Mouse (Mus musculus) layer of hippocampus, adult 9-11 months (tissue): ENCODE measurements around the gene Dlgap4.

Source experiments
- DNase-seq: peaks from one replicate; pipeline ENCODE4 v3.0.0; 2022

Dlgap4 gene

DNA sequence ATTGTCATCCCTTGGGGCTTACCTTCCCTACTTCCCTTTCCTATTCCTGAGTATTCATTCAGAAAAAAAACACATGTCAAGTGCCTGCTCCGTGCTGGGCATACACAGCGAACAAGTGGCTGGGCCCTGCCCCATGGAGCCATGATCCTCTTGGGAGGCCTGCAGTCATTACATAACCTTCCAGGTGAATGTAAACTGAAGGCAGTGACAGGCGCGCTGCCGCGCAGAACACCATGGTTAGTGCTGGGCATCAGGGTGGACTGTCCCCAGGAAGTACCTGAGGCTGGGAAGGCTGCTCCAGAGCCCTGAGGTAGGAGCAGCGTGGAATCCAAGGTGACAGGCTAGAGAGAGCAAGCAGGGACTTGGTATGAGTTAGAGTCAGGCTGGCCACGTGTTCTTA, 7.4 kb downstream of the Dlgap4 start:
- no peak for DNase-seq

DNA sequence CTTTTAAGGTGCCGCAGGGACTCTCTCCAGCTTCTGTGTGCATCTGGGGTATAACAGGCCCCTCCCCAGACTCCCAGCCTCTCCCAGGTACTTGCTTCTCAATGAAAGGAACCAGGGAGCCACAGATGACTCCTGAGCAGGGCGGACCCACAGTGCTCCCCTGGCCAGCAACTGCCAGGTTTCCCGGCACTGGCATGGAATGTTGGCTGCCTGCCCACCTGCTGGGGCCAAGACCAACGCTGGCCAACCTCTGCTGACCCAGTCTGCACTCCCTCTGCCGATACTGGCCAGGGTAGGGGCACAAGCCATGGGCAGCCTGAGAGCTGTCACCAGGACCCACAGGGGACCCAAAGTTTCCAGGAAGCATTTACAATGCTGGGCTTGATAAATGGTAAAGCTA, 7.9 kb downstream of the Dlgap4 start:
- no peak for DNase-seq

DNA sequence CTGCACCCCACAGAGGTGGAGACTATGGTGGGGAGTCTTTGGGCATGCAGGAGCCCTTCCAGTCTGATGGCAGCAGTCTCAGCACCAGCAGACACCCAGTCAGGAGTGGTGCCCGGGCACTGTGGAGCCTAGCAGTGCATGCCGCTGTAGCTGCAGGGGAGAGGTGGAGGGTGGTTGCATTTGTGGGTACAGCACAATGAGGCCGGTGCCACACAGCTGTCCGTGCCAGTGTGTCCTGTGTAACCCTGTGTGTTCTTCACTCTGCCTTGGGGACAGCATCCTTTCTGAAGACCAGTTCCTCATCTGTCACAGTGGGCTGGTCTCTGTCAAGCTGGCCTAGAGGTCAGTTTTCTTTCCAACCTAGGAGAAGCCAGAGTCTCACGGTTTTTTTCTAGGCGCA, 8.7 kb downstream of the Dlgap4 start:
- no peak for DNase-seq

DNA sequence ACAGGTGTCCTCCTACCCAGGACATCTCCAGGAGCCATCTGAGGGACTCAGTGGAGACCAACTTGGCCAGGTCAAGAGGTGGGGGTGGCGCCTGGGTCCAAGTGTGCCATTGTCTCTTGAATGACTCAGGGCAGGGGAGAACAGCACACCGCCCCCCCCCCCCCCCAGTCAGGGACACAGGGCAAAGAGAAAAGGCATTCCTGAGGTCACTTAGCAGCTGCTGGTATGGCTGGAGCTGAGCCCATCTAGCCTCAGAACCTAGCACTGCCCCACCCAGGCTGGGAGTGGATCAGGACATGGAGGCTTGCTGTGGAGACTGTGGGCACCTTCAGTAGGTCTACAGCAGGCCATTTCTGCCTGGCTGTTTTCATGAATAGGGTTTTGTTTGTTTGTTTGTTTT, 9.7 kb downstream of the Dlgap4 start:
- DNase-seq: no peak

DNA sequence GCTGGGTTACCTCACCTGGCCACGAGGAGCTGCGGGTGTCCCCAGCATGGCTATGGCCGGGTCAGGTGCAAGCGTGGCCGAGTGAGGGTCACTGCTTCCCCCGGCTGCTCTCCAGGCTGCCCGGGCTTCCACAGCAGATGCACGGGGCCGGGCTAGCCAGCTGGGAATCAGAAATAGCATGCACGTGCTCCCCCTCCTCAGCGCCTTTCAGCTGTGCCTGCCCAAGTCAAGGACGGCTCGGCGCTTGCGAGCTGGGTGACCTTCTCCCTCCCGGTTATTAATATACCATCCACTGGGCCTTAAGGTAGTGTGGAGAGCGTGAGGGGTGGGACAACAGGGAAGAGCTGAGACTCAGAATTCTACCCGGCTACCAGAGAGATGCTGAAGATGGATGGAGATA, 11.8 kb downstream of the Dlgap4 start:
- DNase-seq: no peak

DNA sequence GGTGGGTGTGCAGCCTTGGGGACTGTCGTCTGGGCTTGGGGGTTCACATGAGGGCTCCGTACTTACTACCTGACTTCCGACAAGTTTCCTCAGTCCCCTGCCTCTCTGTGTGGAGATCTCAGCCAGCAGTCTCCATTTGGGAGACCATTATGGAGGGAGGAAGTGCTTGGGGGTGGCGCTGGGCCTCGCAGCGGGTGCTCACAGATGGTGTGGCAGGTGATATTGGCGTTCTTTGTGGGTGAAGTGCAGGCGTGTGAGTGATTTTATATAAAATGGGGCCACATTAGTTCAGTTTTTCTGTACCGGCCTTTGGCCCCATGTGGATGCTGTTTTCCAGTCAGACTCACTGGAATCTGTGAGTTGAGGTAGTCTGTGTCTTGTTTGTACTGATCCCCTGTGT, 12.6 kb downstream of the Dlgap4 start:
- DNase-seq: no peak

DNA sequence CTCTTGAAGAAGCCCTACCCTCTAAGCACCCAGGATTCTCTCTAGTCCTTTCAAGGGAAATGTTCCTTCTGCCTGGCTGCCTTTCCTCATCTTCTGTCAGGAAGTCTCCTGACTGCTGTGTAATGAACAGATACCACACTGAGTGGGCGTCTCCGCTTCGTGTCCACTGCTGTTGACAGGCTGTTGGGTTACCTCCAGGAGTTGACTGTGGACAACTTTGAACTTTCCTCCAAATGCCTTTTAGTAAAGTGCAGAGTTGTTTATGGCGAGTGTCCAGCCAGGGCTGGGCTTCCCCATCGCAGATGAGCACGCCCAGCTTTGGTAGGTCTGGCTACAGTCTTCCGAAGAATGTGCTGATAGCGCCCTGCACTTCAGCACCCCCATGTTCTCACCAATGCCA, 13.0 kb downstream of the Dlgap4 start:
- no peak for DNase-seq

DNA sequence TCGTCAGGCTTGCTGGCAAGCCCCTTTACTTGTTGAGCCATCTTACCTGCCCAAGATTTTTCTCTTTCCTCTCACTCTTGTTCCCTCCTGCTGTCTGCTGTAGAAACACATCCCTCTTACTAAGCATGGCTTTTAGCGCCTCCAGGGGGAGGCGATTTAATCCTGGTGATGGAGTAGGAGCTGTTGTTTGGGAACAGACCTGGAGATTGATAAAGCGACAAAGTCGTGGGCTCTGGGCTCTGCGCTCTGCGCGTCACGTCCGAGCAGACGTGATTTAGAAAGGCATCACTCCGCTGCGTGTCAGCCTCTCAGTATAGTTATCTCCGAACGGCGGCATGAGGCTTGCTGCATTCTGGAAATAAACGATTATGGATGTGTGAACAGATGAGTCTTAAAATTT, 14.4 kb downstream of the Dlgap4 start:
- no peak for DNase-seq

DNA sequence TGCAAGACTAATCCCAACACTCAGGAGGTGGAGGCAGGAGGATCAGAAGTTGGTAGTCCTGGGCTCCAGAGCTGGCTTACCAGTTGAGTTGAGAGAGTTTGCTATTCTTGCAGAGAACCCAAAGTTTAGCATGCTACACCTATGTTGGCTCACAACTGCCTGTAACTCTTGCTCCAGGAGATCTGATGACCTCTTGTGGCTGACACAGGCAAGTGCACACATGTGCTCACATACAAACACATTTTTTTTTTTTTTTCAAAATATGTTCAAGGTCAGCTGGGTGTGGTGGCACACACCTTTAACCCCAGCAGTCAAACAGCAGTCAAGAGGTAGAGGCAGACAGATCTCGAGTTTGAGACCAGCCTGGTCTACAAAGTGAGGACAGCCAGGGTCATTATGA, 16.8 kb downstream of the Dlgap4 start:
- DNase-seq: no peak

DNA sequence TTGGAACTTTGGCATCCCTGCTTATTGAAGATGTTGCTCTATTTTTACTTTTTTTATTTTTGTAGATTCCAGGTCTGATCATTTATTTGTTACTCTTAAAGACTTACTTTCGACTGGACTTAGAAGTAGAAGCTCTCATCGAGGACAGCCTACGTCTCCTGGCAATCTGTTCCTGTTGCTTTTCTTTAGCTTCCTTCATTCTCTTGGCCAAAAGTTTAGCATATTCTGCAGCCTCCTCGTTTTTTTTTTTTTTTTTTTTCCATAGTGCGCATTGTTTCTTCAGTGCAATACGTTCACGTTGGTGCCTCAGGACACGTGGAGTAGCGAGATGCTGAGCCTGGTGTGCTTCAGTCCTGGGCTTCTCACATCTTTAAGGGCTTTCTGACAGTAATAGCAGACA, 19.2 kb downstream of the Dlgap4 start:
- DNase-seq: no peak

DNA sequence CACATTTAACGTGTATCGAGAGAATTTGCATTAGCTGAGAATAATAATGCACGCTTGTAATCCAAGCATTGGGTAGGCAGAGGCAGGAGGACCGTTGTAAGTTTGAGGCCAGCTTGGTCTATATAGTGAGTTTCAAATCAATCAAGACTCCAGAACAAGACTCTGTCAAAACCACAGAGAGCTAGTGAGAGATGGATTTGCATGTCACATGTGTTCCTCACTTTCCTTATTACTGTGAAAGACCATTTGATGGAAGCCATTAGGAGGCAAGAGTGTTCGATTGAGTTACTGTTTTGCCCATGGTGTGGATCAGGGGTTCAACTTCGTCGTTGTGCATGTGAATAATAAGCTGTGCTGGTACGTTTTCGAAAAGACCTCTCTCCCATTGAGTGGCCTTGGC, 21.6 kb downstream of the Dlgap4 start:
- DNase-seq: no peak

DNA sequence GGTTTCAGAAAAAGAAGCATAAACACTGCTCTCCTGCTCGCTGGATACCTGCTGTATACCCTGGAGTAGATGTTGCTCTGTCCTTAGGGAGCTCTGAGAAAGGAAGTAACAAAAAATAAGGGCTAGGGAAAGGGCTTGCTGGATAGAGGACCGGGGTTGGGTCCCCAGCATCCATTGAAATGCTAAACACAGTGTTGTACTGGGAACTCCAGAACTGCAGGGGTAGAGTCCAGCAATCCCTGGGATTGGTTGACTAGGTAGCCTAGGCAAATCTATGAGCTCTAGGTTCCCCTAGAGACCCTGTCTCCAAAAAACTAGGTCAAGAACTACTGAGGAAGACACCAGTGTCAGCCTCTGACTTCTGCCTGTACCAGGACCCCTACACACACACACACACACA, 27.6 kb downstream of the Dlgap4 start:
- DNase-seq: no peak

DNA sequence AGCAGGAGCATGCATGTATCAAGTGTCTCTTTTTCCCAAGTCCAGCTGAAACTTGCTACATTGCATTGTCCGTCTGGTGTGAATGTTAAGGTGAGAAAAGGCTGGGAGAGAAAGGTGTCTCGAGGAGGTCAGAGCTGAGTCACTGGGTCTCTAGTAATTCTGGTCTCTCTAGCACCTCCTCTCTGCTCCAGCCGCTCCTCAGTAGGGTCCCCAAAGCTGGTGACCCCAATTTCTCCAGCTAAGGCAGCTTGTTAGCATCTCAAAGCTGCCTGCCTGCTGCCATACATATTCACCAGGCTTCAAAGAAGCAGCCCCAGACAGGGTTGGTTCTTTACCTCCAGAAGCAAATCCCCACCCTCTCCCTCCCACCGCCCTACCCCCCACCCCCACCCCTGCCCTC, 29.4 kb downstream of the Dlgap4 start:
- DNase-seq: no peak

DNA sequence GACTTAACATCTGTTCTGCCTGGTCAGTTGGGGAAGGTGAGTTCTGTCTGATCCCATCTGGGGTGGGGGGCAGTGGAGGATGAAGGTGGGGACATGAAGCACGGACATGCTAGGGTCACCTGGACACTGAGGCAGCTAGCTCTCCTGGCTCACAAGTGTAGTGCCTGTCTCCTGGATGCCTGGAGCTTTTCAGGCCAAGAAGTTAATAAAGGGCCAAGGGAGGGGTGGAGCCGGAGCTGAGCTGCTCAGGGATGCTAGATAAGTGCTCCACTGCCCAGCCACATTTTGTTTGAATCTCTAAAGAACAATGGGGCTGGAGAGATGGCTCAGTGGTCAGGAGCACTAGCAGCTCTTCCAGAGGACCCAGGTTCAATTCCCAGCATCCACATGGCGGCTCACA, 29.9 kb downstream of the Dlgap4 start:
- no peak for DNase-seq

DNA sequence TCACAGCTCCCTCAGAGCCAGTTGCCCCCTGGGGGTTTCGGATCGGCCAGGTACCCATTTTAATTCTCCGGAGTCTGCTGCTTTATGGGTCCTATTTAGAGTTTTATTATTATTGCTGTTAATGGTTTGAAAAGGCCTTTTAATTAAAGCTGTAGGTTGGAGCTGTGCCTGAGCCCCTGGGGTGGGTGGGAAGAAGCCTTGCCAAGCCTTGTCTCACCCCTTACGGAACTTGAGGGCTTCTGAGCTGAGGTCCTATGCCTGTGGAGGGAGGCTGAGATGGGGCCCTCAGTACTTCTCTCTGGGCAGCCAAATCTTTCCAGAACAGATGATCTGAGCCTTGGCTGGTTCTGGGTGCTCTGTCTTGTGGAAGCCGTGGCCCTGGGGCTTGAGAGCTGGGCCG, 31.6 kb downstream of the Dlgap4 start:
- no peak for DNase-seq

DNA sequence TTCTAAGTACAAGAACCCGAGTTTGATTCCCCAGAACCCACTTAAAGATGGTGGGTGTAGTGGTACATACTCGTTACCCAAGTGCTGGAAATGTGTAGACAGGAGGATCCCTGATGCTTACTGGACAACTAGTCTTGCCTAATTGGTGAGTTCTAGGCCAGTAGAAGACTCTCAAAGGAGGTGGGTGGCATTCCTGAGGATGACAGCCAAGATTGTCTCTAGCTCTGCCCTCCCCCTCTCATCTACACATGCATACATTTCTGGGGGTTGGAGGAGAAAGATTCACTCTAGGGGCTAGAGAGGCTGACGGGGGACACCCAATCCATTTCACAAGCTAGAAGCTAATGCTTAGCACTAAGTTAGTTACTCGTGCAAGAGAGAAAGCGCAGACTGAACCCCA, 33.4 kb downstream of the Dlgap4 start:
- peak; percentile 1 for DNase-seq

DNA sequence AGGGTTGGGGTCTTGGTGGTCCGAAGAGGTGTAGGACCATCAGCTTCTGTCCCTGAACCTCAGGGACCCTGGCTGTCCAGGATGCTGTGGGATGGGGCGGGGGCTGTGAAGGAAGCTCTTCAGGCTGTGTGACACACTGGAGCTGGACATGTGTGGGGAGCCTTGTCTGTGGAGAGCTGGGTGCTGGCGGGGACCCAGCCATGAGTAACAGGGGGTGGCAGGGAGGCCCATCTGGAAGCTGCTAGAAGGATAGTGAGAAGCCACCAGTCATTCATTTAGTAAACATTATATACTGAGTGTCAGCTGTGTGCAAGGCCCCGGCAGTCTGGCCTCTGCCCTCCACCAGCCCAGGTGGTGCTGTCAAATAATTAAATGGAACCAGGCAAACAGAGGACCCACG, 34.5 kb downstream of the Dlgap4 start:
- peak; percentile 70 for DNase-seq

DNA sequence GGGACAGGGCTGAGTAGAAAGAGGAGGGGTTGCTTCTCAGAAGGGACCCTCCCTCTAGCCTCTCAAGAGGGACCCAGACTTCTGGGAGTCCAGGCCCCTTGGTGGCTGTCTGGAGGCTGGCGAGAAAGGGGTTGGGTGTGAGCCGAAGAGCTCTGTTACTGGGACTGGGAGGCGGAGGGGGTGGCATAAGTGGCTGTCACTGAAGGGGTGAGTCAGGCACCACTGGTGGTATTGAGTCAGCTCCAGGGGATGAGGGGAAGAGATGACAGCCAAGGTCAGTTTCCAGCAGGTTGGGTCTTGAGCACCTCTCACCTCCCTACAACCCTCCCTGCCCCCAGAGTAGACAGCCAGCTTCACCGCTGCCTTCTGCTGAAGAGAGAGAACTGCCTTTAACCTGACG, 35.9 kb downstream of the Dlgap4 start:
- DNase-seq: peak; percentile 7

DNA sequence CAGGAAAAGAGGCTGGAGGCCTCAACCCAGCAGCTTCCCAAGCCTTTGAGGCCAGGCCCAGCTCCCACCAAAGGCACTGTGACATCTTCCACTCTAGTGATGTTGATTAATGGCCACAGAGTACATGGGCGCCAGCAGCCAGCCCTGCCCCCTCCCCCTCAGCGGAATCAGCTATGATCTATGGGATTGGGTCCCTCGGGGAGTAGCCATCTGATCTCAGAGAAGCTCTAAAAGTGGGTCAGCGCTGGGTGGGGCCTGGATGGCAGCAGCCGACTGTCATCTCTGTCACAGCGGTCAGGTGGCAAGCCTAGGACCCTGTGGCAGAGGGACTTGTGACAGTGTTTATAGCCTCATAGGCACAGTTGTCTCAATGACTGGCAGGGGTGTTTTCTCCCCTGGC, 37.5 kb downstream of the Dlgap4 start:
- no peak for DNase-seq

DNA sequence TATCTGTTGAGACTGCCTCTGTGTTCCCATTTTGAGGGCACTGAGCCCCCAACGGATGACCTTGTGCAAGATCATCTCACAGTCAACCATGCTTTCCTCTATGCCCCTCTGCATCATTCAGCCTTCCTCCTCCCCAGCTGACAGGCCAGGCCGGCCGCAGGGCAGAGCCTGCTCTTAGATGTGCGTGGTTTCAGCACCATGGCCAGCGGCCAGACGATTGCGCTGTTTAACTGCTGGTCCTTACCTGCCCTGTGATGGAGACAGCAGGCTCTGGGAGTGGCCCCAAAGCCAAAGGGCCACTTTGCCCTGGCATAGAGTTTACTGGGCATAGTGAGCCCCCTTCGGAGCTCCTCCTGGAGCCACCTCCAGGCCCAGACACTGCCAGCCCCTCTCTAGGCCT, 39.3 kb downstream of the Dlgap4 start:
- no peak for DNase-seq

DNA sequence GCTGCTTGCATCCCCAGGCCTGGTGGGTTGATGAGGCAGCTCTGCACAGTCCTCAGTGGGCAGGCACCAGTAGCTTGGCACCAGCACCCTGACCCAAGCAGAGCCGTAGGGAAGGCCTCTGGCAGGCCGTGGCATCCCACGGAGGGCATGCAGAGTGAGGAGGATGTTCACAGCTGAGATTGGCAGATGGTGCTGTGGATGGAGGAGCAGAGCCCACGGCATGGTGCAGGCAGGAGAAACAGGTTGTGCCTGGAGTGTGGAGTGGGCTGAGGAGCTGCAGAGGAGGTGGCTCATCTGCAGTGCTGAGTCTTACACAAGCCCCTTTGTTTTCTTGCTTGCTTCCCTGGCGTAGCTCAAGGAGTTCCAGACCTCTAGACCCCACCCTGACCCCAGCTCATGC, 40.6 kb downstream of the Dlgap4 start:
- DNase-seq: peak; percentile 44

DNA sequence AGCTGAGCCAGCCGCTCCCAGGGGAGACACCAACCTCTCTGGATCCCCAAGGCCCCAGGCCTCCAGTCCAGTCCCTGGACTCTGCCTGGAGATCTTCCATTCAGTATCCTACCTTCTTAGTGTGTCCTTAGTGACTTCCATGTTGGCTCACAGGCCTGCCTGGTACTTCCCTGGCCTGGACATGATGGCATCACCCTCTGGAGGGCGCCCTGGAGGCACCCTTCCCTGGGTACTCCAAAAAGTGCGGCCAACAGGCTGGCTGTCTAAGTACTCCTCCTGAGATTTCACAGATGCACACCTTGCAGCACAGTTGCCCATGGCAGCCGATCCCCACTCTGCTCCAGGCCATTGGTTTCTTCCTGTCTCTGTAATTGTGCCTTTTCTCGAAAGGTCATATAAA, 42.1 kb downstream of the Dlgap4 start:
- DNase-seq: peak; percentile 3

DNA sequence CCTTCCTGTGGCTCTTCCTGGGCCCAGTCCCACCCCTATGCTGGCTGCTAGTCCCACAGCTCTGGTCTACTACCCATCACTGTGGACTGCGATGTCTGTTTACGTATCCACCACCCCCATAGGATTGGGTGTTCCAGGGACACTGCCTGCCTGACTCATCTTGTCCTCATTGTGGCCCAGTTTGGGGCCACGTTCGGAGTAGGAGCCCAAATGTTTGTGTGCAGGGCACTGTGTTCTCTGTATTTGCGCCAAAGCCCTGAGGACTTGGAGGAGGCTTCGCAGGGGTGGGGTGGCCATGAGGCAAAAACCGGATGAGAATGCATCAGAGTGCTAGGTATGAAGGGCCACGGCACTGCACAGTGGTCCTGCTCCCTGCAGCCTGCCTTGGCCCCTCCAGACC, 44.0 kb downstream of the Dlgap4 start:
- no peak for DNase-seq

DNA sequence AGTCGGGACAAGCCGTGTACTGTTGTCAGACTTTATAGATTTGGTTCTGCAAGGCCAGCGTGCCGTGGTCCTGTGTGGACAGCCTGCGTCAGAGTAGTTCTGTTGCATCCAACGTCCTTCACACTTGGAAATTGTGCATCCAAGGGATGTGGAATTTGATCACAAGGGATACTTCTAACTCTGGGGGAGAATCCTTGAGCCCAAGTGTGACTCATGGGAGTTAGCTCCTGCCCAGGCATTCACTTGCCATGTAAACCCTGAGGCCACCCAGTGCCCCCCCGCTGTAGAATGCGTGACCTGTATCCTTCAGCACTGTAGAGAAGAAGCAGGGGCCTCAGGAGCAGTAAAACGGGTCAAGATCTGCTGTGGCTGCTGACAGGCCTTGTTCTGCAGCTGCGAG, 44.7 kb downstream of the Dlgap4 start:
- DNase-seq: no peak

DNA sequence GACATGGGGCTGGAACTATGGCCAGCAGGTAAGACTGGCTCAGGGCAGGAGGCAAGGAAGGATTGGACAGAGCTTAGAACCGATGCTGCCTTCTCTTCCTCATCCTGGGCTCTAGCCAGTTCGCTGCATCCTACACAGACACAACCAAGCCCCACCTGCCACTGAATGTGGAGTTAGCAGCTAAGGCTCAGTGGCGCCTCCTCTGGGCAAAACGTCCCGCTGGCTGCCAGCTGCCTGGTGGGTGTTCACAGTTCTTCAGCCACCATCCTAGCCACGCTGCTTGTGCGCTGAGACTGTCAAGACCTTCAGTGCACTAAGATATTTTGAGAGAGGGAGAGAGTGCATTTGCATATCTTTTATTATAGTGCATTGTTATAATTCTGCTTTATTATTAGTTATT, 45.2 kb downstream of the Dlgap4 start:
- DNase-seq: peak; percentile 74

DNA sequence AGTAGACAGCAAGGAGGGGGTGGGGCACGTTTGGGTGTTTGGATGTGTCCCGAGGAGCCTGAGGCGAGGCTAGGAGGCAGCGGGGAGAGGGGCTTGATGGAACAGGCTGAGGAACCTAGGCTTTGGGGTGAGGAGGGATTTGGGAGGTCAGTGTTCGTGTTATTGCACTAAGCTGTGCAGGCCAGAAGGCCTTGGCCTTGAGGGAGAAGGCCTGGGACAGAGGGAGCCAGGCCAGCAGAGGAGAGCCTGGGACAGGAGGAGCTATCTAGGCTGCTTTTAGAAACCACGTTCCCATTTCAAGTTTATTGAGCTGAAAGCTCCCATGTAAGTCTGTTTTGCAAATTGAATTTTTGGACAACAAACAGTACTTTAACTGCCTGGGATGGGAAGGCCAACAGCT, 46.5 kb downstream of the Dlgap4 start:
- no peak for DNase-seq
